Mouse (Mus musculus) adrenal gland, postnatal 4 days (tissue): ENCODE measurements at regions not wholly inside any gene's neighbourhood (a gene's known extent, or its start where the extent isn't known, plus 50 kb on each side); places are given as distances from the start of the nearest gene placed in this dataset.

ENCODE experiments used
- DNase-seq, 2 experiments: peaks; one replicate each; pipeline ENCODE4 v3.0.0; 2021 to 2022; ENCODE audit warnings: low spot score in 2 of 2, mixed read lengths in 2 of 2

GRCm38 (mm10) chr16:93417831-93418230 lies 186.0 kb downstream of the Setd4 start:
- no peak for DNase-seq

DNA sequence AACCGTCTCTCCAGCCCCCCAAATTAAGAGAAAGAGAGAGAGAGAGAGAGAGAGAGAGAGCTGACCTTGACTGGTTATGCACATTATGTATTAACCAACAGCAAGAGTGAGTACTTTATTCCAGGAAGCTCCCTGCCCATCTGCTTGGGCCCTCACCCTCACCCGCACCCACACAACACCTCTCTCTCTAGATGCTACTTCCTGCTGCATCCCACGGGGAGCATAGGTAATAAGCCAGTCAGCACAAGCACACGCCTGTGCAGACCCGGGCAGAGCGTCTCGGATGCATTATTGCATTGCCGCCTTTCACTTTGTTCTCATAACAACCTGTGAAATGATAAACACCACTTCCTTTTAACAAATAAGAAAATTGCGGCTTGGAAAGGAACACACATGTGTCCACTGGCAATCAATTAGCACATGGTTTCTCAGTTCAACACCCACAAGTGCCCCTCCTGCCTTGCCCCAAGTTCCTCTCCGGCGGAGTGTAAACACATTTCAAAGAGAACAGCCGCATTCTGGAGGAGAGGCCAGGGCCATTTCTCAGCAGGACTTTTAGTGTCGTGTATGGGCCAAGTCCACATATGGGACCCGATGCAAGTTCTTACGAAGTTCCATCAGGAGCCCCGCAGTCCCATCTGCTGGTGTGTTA lies 211.7 kb downstream of the Setd4 start:
- no peak for DNase-seq

DNA sequence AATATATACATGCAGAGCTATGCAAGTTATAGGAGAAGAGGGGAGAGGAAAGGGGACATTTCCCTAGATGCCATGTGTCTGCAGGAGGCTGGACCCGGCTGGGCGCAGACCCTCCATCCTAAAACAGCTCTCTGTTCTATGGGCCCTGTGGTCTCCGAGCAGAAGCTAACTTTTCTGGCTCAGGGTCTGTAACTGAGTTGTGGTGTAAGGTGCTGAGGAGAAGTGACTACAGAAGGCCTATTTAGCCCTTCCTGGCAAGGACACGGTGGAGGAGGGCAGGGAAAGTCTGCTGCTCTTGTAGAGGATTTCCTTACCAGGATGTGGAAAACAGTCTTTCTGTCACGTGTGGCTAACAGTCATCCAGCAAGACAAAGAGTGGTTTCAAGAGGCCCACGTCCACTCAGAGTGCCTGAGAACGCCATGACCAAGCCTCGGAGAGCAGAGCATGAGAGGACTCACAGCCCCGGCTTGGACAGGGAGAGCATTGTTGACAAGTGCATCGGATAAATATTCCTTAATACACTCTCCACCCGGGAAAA lies 216.2 kb downstream of the Setd4 start:
- DNase-seq, result no peak

GRCm38 (mm10) chr16:93384039-93384537 lies 219.8 kb downstream of the Setd4 start:
- no peak for DNase-seq

DNA sequence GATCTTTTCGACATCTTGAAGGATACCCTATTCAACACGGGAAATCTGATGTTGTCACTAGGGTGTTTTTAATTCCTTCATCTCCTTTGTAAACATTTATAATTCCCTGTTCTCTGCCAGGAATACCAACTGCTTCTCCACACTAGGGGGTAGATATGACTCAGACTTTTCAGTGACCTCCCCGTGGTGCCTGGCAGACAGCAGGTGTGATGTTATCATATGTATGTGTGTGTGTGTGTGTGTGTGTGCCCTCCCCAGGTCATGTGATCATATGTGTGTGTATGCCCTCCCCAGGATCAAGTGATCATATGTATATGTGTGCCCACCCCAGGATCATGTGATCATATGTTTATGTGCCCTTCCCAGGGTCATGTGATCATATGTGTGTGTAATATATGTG lies 220.9 kb downstream of the Setd4 start:
- DNase-seq, result no peak

GRCm38 (mm10) chr16:93380717-93381671 lies 222.9 kb downstream of the Setd4 start:
- DNase-seq, result no peak

- no peak for DNase-seq
These were observed 223.7 kb downstream of the Setd4 start for GRCm38 (mm10) chr16:93380117-93380516.

- DNase-seq, result no peak
These were observed 224.3 kb downstream of the Setd4 start for GRCm38 (mm10) chr16:93379611-93380010.

GRCm38 (mm10) chr16:93374669-93375068 lies 229.2 kb downstream of the Setd4 start:
- DNase-seq, result no peak

DNA sequence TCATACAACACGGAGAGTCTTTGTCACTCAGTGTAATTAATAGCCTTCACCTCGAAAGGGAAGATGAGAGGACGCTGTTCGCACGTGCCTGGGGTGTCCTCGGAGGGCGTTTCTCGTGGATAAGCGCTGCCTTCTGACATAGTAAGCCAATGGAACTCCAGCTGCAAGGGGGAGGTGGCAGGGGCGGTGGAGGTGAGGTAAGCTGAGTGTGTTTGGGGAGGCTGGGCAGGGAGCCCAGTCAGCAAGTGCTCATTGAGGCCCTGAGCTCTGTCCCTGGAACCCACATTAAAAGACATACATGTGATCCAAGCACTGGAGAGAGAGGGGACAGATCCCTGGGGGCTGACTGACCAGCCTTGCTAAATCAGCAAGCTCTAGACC lies 234.1 kb downstream of the Setd4 start:
- DNase-seq, result no peak

- no peak for DNase-seq
These were observed 234.8 kb downstream of the Setd4 start for GRCm38 (mm10) chr16:93368824-93369765.

- no peak for DNase-seq
These were observed 235.9 kb downstream of the Setd4 start for GRCm38 (mm10) chr16:93367995-93368394.

DNA sequence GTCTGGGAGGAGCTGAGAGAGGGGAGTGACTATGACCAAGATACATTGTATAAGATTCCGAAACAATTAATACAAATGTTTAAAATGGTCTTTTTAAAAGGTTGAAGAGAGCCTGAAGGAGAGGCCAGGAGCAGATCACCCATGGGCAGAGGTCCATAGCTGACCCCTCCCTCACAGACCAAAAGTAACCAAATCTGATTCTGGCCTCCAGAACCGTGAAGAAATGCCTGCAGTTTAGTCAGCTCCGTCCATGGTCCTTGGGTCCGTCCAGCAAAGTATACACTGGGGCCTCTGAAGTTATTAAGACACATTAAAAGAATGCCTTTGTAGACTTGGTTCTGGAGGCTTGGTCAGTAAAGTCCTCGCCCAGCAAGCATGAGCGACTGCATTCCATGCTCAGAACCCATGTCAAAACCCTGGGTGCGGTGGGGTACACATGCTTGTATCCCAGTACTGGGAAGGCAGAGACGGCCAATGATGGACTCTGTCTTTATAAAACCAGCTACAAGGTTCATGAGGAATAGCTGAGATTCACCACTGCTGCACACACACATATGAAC lies 236.5 kb downstream of the Setd4 start:
- DNase-seq, result no peak

DNA sequence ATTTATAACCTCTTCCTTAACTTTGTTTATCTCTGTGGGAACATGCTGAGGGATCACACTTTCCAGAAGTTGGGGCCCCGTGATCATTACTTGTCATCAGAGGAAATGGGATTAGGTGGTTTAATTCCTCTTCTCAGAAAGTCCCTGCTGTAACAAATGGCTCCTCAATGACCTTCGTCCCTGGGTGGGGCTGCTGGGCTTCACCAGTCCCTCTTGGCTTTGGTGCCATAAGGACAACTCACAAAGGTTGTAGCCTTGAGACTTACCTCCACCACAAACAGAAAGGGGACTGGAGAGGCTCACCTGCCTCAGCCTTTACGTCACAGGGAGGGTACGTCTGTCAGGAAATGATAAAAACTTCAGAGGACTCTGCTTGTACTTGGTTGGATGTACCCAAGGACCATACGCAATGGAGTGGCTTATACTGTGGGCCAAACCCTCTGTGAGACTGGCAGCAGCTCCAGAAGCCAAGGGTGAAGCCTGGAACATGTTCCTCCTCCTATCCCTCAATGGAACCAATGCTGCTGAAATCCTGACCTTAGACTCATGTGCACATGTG lies 237.4 kb downstream of the Setd4 start:
- no peak for DNase-seq

- DNase-seq, result no peak
These were observed 238.5 kb downstream of the Setd4 start for GRCm38 (mm10) chr16:93365236-93365951.

- no peak for DNase-seq
These were observed 244.1 kb downstream of the Setd4 start for GRCm38 (mm10) chr16:93359772-93360171.

DNA sequence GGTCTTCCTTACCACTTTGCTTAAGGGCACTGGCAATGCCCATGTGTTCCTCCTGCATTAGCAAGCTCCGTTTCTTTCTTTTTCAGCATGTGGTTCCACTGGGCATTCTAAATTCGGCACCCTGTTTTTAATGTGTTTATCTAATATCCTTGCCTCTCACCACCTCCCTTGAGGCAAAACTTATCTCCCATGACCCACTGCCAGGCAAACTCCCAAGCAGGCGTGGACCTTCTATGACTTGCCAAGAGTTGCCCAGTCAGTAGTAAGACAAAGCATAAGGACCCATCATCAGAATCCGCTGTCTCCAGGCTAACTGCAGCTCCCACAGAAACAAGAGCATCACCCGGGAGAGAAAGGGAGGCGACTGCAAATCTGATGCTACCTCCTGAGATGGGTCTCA lies 245.2 kb downstream of the Setd4 start:
- no peak for DNase-seq

GRCm38 (mm10) chr16:93358166-93358565 lies 245.7 kb downstream of the Setd4 start:
- DNase-seq, result no peak

DNA sequence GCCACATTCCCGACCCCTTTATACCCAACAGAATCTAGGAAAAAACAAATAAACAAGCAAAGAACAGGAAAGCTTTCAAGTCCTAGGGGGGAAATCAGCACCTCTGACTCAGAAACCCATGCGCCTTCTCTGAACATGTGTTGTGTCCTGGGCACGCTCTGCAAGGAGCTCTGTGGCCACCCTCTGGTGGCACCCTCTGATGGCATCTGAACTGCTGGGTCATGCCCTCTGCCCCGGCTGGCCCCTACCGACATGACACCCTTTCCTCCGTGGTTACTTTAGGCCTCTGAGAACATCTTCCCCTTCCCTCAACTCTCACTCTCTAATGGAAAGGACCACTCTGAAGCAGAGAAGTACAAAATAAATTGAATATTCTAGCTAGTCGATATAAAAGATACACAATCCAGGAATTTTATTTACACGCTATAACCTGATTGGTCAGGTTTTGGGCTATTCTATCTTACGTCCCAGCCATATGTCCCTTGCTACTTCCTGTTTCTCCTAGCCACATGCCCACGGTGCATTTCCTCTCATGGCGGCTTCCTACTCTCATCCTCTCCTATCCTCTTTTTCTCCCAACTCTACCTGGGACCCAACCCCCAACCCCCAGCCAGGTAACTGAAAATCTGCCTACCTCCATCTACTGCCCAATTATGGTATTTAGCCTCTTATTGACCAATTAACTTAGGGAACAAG lies 248.5 kb downstream of the Setd4 start:
- no peak for DNase-seq
